Mouse (Mus musculus) cerebral cortex, adult 2 months (tissue): ENCODE results near the gene Olfr1225.

Experiments
- WGBS: fragments of 180-500 bp; shearing (Covaris S2); methylation state at CpG from one replicate; pipeline ENCODE4 v1.1.7; 2018; 5-methylcytosine and 5-hydroxymethylcytosine counted together

Olfr1225 gene

DNA sequence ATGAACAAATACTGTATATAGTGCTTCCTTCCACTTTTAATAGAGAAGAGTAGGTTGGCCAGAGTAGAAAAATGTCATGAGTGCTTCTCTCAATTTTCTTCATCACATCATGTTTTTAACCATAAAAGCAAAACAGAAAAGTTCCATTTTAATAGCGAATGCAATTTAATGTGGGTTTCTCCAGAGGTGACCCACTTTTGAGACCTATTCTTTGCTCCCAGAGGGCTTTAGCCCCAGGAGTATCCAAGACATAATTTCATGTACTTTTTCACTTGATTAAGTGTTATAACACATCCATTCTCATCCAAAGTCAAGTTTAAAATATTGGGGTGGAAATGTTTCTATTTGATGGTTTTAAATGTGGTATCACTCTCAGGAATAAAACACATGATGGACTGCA lies at the start of gene Olfr1225:
Gene Olfr1225 (minus strand): TSS at position 101 of the 400 bp plus-strand sequence.
- 84% methylated on average over 1 of the region's 1 CpGs for WGBS

DNA sequence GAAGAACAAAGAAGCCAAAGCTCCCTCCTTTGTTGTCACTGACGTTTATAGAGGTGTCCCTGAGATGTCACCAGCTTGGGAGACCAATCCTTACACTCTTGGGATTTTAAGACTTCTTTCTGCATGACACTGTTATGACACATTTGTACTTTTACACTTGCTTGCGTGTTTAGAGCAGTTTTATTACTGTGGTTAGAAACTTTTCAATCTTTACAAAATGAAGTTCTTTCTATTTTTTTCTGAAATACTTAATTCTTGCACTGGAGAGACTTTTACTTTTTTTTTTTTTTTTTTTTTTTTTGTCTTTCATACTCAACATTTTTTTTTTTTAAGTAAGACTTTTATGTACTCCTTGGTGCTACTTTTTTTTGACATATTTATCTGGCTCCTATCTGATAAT lies 25.5 kb upstream of the Olfr1225 start, which contains the start of gene Olfr1226:
Gene Olfr1226 (minus strand): TSS at position 101 of the 400 bp plus-strand sequence.
- WGBS, result 64% methylated on average over 2 of the region's 2 CpGs

DNA sequence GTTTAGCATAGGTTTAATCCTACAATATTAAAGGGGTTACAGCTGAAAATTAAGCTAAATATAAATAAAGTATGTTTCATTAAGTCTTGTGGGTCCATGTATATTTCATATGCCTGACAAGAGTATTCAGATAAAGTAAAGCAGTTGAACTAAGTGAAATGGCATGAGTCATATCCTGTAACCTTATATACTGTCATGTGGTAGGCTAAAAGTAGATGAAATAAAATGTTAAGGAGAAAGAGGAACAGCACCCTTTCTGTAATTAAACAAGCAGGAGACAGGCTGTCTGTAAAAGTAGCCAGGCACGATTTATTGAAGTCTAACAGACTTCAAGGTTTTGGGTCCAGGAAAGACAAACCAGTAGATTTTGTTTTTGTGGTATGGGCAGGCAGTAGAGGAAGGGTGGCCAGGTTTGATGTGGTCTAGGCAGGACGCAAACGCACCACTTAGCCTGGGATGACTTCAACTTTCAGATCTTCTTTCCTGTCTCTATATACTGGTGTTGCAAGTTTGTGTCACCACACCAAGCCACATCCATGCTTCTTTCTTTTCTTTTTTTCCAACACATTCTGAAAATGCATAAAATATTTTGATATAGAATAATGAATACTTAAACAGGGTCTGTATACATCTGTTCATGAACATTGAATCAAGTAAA lies 22.0 kb upstream of the Olfr1225 start:
- WGBS, result 77% methylated on average over 3 of the region's 3 CpGs

DNA sequence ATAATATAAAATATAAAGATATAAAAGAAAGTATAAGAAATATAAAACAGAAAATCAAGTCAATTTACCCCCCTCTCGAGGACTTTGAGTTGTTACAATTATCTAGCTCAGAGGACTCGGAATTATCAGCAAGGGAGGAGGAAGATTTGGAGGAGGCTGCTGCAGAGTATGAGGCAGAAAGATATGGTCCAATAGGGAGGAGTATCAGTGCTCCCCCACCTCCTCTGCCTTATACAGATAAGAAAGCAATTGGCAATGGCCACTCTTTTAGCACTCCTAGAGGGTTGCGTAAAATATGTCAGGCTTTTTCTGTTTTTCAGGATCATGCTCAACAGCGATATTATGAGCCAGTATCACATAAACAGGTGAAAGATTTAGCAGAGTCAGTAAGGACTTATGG lies 9.8 kb downstream of the Olfr1225 start:
- 88% methylated on average over 4 of the region's 4 CpGs for WGBS

DNA sequence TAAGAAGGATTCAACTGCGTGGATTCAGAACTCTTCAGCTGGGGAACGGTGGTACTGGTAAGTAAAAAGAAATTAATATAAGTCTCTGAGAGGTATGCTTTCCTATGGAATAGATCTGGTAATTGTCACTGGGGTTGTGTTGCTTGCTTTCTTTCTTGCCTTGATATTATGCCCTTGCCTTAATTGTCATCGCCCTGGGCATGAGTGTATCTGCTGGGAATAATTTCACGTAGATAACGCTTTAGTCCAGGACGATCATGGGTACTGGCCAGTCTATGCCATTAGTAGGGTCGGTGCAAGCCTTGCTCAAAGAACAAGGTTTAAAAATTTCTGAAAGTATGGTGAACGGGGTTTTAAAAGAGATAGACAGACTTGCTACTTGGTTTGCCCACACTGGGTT lies 10.5 kb downstream of the Olfr1225 start, which contains the start of gene Olfr1224-ps1:
Gene Olfr1224-ps1 (minus strand): TSS at position 101 of the 400 bp plus-strand sequence.
- 92% methylated on average over 8 of the region's 8 CpGs for WGBS

DNA sequence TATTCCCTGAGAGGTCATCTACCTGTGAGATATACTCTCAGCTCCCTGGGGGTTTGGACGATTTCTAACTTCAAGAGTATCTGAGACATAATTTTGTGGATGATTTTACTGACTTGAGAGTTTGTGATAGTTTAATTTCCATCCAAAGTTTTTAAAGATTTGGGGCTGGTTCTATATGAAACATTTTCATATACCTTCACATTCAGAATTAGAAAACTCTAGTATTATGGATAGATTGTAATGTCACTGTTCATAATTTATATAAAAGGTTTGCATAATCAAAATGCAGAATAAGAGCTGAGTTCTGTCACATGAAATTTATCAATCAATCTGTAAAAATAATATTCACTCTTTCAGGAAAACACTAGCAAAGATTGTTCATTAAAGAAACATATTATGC lies 23.0 kb downstream of the Olfr1225 start, which contains the start of gene Olfr1223:
Gene Olfr1223 (minus strand): TSS at position 101 of the 400 bp plus-strand sequence.
- WGBS, result 84% methylated on average over 1 of the region's 1 CpGs

DNA sequence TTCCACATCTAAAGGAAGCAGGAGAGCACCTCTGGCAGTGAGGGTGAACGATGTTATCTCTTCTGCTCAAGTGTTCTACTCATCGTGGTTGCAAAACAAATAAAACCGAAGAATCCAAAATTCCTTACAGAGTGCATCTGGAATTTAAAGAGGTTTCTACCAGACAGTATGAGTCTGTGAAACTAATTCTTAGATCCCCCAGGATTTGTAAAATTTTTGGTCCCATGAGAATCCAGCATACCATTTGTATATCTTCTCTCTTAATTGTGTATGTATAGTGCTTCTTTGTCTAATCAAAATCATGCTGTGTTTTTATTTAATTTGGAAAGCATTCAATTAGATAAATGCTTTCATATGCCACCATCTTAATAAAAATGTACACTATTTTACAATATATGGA lies 41.5 kb downstream of the Olfr1225 start, which contains the start of gene Olfr1222:
Gene Olfr1222 (minus strand): TSS at position 101 of the 400 bp plus-strand sequence.
- WGBS, result 76% methylated on average over 3 of the region's 3 CpGs
